Mouse (Mus musculus) embryonic facial prominence, embryonic 15.5 days (tissue): ENCODE measurements around the gene Stk24. TPM values are rescaled to one million over a fixed set of nuclear protein-coding genes. Genes with fewer than 3 reads are reported as not detected.

ENCODE experiments used
- ATAC-seq: fragments of 200-750 bp; cut with Nextera tagmentation; 2 replicates; pipeline ENCODE4 v1.8.0; 2017; ENCODE audit warnings: low read depth, moderate TSS enrichment; ENCODE audit not compliant: insufficient number of reproducible peaks, low FRiP score, low TSS enrichment
- H3K27ac ChIP-seq: fragments of 300-500 bp; sonication (generic); replicated peaks from 2 replicates; pipeline ENCODE4 v1.5.1; 2015; ENCODE audit warnings: mild to moderate bottlenecking, inconsistent platforms
- H3K27me3 ChIP-seq: fragments of 300-500 bp; sonication (generic); 2 replicates; pipeline ENCODE4 v1.6.1; 2015; ENCODE audit warnings: inconsistent platforms
- H3K36me3 ChIP-seq: fragments of 300-500 bp; sonication (generic); 2 replicates; pipeline ENCODE4 v1.6.1; 2015; ENCODE audit warnings: mild to moderate bottlenecking, inconsistent platforms
- H3K4me1 ChIP-seq: fragments of 300-500 bp; sonication (generic); 2 replicates; pipeline ENCODE4 v1.6.1; 2015; ENCODE audit warnings: inconsistent platforms
- H3K4me2 ChIP-seq: fragments of 300-500 bp; sonication (generic); replicated peaks from 2 replicates; pipeline ENCODE4 v1.6.1; 2015; ENCODE audit warnings: mild to moderate bottlenecking, inconsistent platforms
- H3K4me3 ChIP-seq: fragments of 300-500 bp; sonication (generic); replicated peaks from 2 replicates; pipeline ENCODE4 v1.5.1; 2015; ENCODE audit warnings: mild to moderate bottlenecking, inconsistent platforms
- H3K9ac ChIP-seq: fragments of 300-500 bp; sonication (generic); 2 replicates; pipeline ENCODE4 v1.6.1; 2015; ENCODE audit warnings: inconsistent platforms
- H3K9me3 ChIP-seq: fragments of 300-500 bp; sonication (generic); replicated peaks from 2 replicates; pipeline ENCODE4 v1.6.1; 2016; ENCODE audit warnings: inconsistent platforms
- WGBS: fragments of 180-500 bp; shearing (Covaris S2); methylation state at CpG from one replicate; pipeline ENCODE4 v1.1.7; 2015; 5-methylcytosine and 5-hydroxymethylcytosine counted together
- polyA plus RNA-seq: library from polyadenylated mRNA; unstranded; fragments of >200 nt; fragmentation: Nextera tagmentation; extraction: Ambion mirVana; gene quantifications from 2 replicates; pipeline ENCODE4 v1.2.1, GENCODE M21; 2015

Stk24 gene
- polyA plus RNA-seq, 1 experiment from 2014 or later: 41.7 TPM

- 75% methylated on average over 3 of the region's 3 CpGs for WGBS
- Histone ChIP-seq H3K27ac (no peak overlapping the region), H3K27me3 (no peaks in the 10 kb centered on the region), H3K4me2 (no peak overlapping the region), H3K9ac (no peak overlapping the region), H3K4me3 (no peak overlapping the region), H3K36me3 (no peaks in the 10 kb centered on the region), H3K4me1 (no peaks in the 10 kb centered on the region), H3K9me3 (no peaks in the 10 kb centered on the region)
- ATAC-seq: no peak
Measured at GRCm38 (mm10) chr14:121408944-121409343, 29.1 kb upstream of the Stk24 start.

GRCm38 (mm10) chr14:121406943-121407342 lies 27.1 kb upstream of the Stk24 start:
- Histone ChIP-seq H3K4me3 (no peak overlapping the region), H3K36me3 (no peaks in the 10 kb centered on the region), H3K4me1 (no peaks in the 10 kb centered on the region), H3K27ac (no peak overlapping the region), H3K9me3 (no peaks in the 10 kb centered on the region), H3K4me2 (no peak overlapping the region), H3K9ac (no peak overlapping the region), H3K27me3 (no peaks in the 10 kb centered on the region)
- no peak for ATAC-seq
- 84% methylated on average over 7 of the region's 7 CpGs for WGBS

GRCm38 (mm10) chr14:121405546-121405945 lies 25.7 kb upstream of the Stk24 start:
- H3K27me3 ChIP-seq: no peaks in the 10 kb centered on the region
- peak overlapping the region; percentile 37 for H3K4me2 ChIP-seq
- ATAC-seq: no peak
- H3K9ac ChIP-seq: no peak overlapping the region
- no peaks in the 10 kb centered on the region for H3K4me1 ChIP-seq
- H3K4me3 ChIP-seq: no peak overlapping the region
- no peaks in the 10 kb centered on the region for H3K9me3 ChIP-seq
- no peak overlapping the region for H3K27ac ChIP-seq
- 56% methylated on average over 15 of the region's 15 CpGs for WGBS
- H3K36me3 ChIP-seq: no peaks in the 10 kb centered on the region

- WGBS: 52% methylated on average over 13 of the region's 13 CpGs
- Histone ChIP-seq H3K27me3 (no peaks in the 10 kb centered on the region), H3K36me3 (no peaks in the 10 kb centered on the region), H3K4me1 (no peaks in the 10 kb centered on the region), H3K9me3 (no peaks in the 10 kb centered on the region), H3K9ac (no peak overlapping the region), H3K27ac (no peak overlapping the region), H3K4me2 (peak overlapping the region; percentile 37), H3K4me3 (no peak overlapping the region)
- no peak for ATAC-seq
Measured at GRCm38 (mm10) chr14:121405120-121405519, 25.3 kb upstream of the Stk24 start.

GRCm38 (mm10) chr14:121399676-121400075 lies 19.9 kb upstream of the Stk24 start:
- H3K36me3 ChIP-seq: no peaks in the 10 kb centered on the region
- 82% methylated on average over 6 of the region's 6 CpGs for WGBS
- no peak for ATAC-seq

GRCm38 (mm10) chr14:121397471-121397870 lies 17.7 kb upstream of the Stk24 start:
- H3K9ac ChIP-seq: no peak overlapping the region
- H3K36me3 ChIP-seq: no peaks in the 10 kb centered on the region
- no peaks in the 10 kb centered on the region for H3K4me1 ChIP-seq
- no peak for ATAC-seq
- no peak overlapping the region for H3K4me3 ChIP-seq
- no peak overlapping the region for H3K4me2 ChIP-seq
- no peak overlapping the region for H3K27ac ChIP-seq
- no peaks in the 10 kb centered on the region for H3K27me3 ChIP-seq
- 32% methylated on average over 1 of the region's 1 CpGs for WGBS
- no peaks in the 10 kb centered on the region for H3K9me3 ChIP-seq

More at GRCm38 (mm10) chr14:121399676-121400075, 19.9 kb upstream of the Stk24 start:
- H3K9ac ChIP-seq: no peak overlapping the region
- no peaks in the 10 kb centered on the region for H3K9me3 ChIP-seq
- H3K4me1 ChIP-seq: no peaks in the 10 kb centered on the region
- H3K4me2 ChIP-seq: no peak overlapping the region
- no peak overlapping the region for H3K4me3 ChIP-seq
- H3K27me3 ChIP-seq: no peaks in the 10 kb centered on the region
- no peak overlapping the region for H3K27ac ChIP-seq

GRCm38 (mm10) chr14:121395125-121395524 lies 15.3 kb upstream of the Stk24 start:
- no peaks in the 10 kb centered on the region for H3K4me1 ChIP-seq
- no peak overlapping the region for H3K9ac ChIP-seq
- ATAC-seq: no peak
- no peak overlapping the region for H3K4me2 ChIP-seq
- no peak overlapping the region for H3K4me3 ChIP-seq
- no peak overlapping the region for H3K27ac ChIP-seq
- WGBS: 81% methylated on average over 4 of the region's 4 CpGs
- H3K9me3 ChIP-seq: no peaks in the 10 kb centered on the region
- H3K27me3 ChIP-seq: no peaks in the 10 kb centered on the region
- H3K36me3 ChIP-seq: no peaks in the 10 kb centered on the region

- no peaks in the 10 kb centered on the region for H3K36me3 ChIP-seq
- H3K4me1 ChIP-seq: no peaks in the 10 kb centered on the region
- 80% methylated on average over 5 of the region's 5 CpGs for WGBS
- no peaks in the 10 kb centered on the region for H3K27me3 ChIP-seq
- no peak overlapping the region for H3K27ac ChIP-seq
- H3K9ac ChIP-seq: no peak overlapping the region
- no peak overlapping the region for H3K4me2 ChIP-seq
- no peaks in the 10 kb centered on the region for H3K9me3 ChIP-seq
- H3K4me3 ChIP-seq: no peak overlapping the region
- ATAC-seq: no peak
Measured at GRCm38 (mm10) chr14:121391927-121392326, 12.1 kb upstream of the Stk24 start.

GRCm38 (mm10) chr14:121387760-121388159 lies 7.9 kb upstream of the Stk24 start:
- no peaks in the 10 kb centered on the region for H3K4me1 ChIP-seq
- ATAC-seq: no peak
- WGBS: 51% methylated on average over 1 of the region's 1 CpGs
- no peak overlapping the region for H3K9ac ChIP-seq
- H3K27ac ChIP-seq: no peak overlapping the region
- no peak overlapping the region for H3K4me3 ChIP-seq
- no peak overlapping the region for H3K4me2 ChIP-seq
- no peaks in the 10 kb centered on the region for H3K36me3 ChIP-seq
- no peaks in the 10 kb centered on the region for H3K9me3 ChIP-seq
- no peaks in the 10 kb centered on the region for H3K27me3 ChIP-seq

- H3K9me3 ChIP-seq: no peaks in the 10 kb centered on the region
- no peak overlapping the region for H3K4me3 ChIP-seq
- ATAC-seq: no peak
- no peaks in the 10 kb centered on the region for H3K36me3 ChIP-seq
- H3K27ac ChIP-seq: no peak overlapping the region
- H3K4me2 ChIP-seq: no peak overlapping the region
- H3K4me1 ChIP-seq: no peaks in the 10 kb centered on the region
- 82% methylated on average over 8 of the region's 8 CpGs for WGBS
- H3K27me3 ChIP-seq: no peaks in the 10 kb centered on the region
- H3K9ac ChIP-seq: no peak overlapping the region
Measured at GRCm38 (mm10) chr14:121385440-121385839, 5.6 kb upstream of the Stk24 start.

GRCm38 (mm10) chr14:121383801-121384200 lies 4.0 kb upstream of the Stk24 start:
- WGBS: 45% methylated on average over 3 of the region's 3 CpGs
- H3K36me3 ChIP-seq: no peaks in the 10 kb centered on the region
- H3K9ac ChIP-seq: no peak overlapping the region
- H3K27me3 ChIP-seq: no peaks in the 10 kb centered on the region
- H3K27ac ChIP-seq: no peak overlapping the region
- H3K4me2 ChIP-seq: no peak overlapping the region
- no peak for ATAC-seq
- H3K4me1 ChIP-seq: peaks cover 7% of the 10 kb centered on the region; the same call in 1 of the 2 replicates
- H3K4me3 ChIP-seq: no peak overlapping the region
- H3K9me3 ChIP-seq: no peaks in the 10 kb centered on the region

GRCm38 (mm10) chr14:121379116-121379826 lies 540 bp downstream of the Stk24 start:
- peak; percentile 94 for ATAC-seq
- under 1% methylated on average over 45 of the region's 79 CpGs for WGBS
- Histone ChIP-seq H3K27me3 (no peaks in the 10 kb centered on the region), H3K4me1 (peaks cover 36% of the 10 kb centered on the region), H3K4me2 (peak overlapping the region; percentile 75), H3K9me3 (no peaks in the 10 kb centered on the region), H3K9ac (peak overlapping the region; percentile 97), H3K36me3 (0 out of 2 replicates have a peak, but pooled peaks cover under 1% of the 10 kb centered on the region), H3K27ac (peak overlapping the region; percentile 94), H3K4me3 (peak overlapping the region; percentile 96)
